Mouse (Mus musculus): ENCODE results near the gene Usp48. TPM values are rescaled to one million over a fixed set of nuclear protein-coding genes. Genes with fewer than 3 reads are reported as not detected.
A peak's percentile ranks its signal among the peaks of the same experiment; 100 is the strongest.

Usp48 gene
- total and polyA plus RNA-seq, 3 experiments: 28.5 to 77.8 (median 36.6) TPM

DNA sequence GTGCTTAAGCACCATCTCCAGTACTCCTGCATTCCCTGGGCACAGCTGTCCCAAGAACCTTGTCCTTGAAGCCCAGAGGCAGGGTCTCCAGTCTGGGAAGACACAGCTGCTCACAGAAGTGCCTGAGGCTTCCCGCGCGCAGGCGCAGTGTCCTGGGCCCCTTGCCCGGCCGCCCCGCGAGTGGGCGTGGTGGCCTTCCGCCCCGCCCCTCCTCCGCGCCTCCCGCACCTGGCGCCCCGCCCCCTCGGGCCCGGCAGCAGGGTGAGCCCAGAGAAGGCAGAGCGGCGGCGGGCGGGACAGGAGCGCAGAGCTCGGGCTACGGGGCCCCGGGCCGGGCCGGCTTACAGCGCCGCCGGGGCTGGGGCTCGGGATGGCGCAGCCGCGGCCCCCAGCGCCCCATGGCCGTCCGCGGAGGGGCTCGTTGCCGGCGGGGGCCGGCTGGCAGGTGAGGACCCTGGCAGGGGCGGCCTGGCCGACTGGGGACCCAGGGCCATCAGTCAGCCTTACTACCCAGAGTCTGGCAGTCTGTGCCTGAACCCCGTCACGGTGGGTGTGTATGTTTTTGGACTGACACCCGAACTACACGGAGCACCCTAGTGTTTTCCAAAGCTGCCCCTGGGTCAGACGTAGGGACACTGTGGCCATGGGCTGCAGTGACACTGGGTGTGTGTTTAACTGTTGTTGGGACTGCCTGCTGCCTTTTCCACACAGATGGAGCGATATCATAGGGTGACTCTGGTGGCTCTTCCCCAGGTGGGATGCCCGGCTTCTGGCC, 113.8 kb downstream of the Usp48 start:
- dilution Hi-C loops (cut with MboI; ENCODE audit: extremely low pct_ligation_motif_present, extremely low pct_unique_long_range_greater_than_20kb, low sequenced_read_pairs): no loop called here
- Histone ChIP-seq H3K4me1 (ENCODE audit: control insufficient read depth in 1 of 2, insufficient read depth in 2 of 2) (peaks cover 5% of the 10 kb centered on the region in 2 experiments; a peak in 3 of 4 replicates), H3K4me2 (ENCODE audit: insufficient read depth, low read depth, poor library complexity, severe bottlenecking) (peak overlapping the region; percentile 73), H3K27me3 (replicated peaks) (peaks cover 93% of the 10 kb centered on the region), H3K4me3 (replicated peaks in 1 of 3; ENCODE audit: low read depth in 2 of 3, low read length in 2 of 3, poor library complexity in 1 of 3) (peak overlapping the region in 1 of 3 experiments; percentile 17), H3K36me3 (replicated peaks in 1 of 2; ENCODE audit: control insufficient read depth in 1 of 2, insufficient read depth in 1 of 2, low read length in 1 of 2) (no peaks in the 10 kb centered on the region), H3K79me2 (replicated peaks; ENCODE audit: control insufficient read depth, extremely low read depth, insufficient read depth, poor library complexity, severe bottlenecking) (no peaks in the 10 kb centered on the region), H3K27ac (ENCODE audit: insufficient read depth, low read depth) (no peak overlapping the region), H3K9ac (ENCODE audit: insufficient read depth, low read depth) (no peak overlapping the region), H3K9me3 (replicated peaks; ENCODE audit: low read length) (no peaks in the 10 kb centered on the region)
- in situ Hi-C loops (cut with MboI; ENCODE audit: low pct_ligation_motif_present, low pct_unique_long_range_greater_than_20kb, low sequenced_read_pairs): no loop called here
- TF ChIP-seq MYC (IDR thresholded peaks at IDR 0.05; ENCODE audit: low read depth, low read length) (no peak), E2F4 (IDR thresholded peaks at IDR 0.05; ENCODE audit: insufficient replicate concordance, low read depth, low read length) (no peak), CHD1 (IDR thresholded peaks at IDR 0.05; ENCODE audit: low read depth, low read length) (no peak), RAD21 (IDR thresholded peaks at IDR 0.05; ENCODE audit: low read depth, low read length) (no peak), POLR2AphosphoS2 (IDR thresholded peaks at IDR 0.05; ENCODE audit: low read depth, low read length) (no peak), MAZ (IDR thresholded peaks at IDR 0.05; ENCODE audit: low read depth, low read length) (no peak), IRF4 (IDR thresholded peaks at IDR 0.05; ENCODE audit: low read depth, low read length) (no peak), USF2 (conservative IDR thresholded peaks at IDR 0.05; ENCODE audit: low read depth, low read length) (no peak), TBP (conservative IDR thresholded peaks at IDR 0.05; ENCODE audit: low read depth, low read length) (no peak), MXI1 (IDR thresholded peaks at IDR 0.05; ENCODE audit: low read depth, low read length) (no peak), HCFC1 (IDR thresholded peaks at IDR 0.05; ENCODE audit: low read depth, low read length) (no peak), NRF1 (IDR thresholded peaks at IDR 0.05; ENCODE audit: low read depth, low read length) (peak; percentile 95), ELF1 (IDR thresholded peaks at IDR 0.05; ENCODE audit: low read depth, low read length) (peak; percentile 30; the same call in 1 of the 2 replicates), NELFE (IDR thresholded peaks at IDR 0.05; ENCODE audit: low read depth, low read length) (no peak; the same call in 1 of the 2 replicates), BHLHE40 (IDR thresholded peaks at IDR 0.05; ENCODE audit: low read depth, low read length) (no peak), ZMIZ1 (IDR thresholded peaks at IDR 0.05; ENCODE audit: low read depth, low read length) (no peak), POLR2A (IDR thresholded peaks at IDR 0.05; ENCODE audit: low read depth, low read length) (peak; percentile 37; the same call in 1 of the 2 replicates), ETS1 (conservative IDR thresholded peaks at IDR 0.05; ENCODE audit: low read depth, low read length) (no peak), MAFK (IDR thresholded peaks at IDR 0.05; ENCODE audit: insufficient replicate concordance, low read length) (no peak), TCF12 (IDR thresholded peaks at IDR 0.05; ENCODE audit: low read depth, low read length) (peak; percentile 34; the same call in 1 of the 2 replicates), USF1 (IDR thresholded peaks at IDR 0.05; ENCODE audit: low read depth, low read length) (no peak), EP300 (IDR thresholded peaks at IDR 0.05; ENCODE audit: low read length) (no peak), ZC3H11A (IDR thresholded peaks at IDR 0.05; ENCODE audit: low read depth, low read length) (no peak), UBTF (IDR thresholded peaks at IDR 0.05; ENCODE audit: low read depth, low read length) (no peak), CHD2 (IDR thresholded peaks at IDR 0.05; ENCODE audit: low read length) (no peak)
- DNase-seq (ENCODE audit: extremely low read depth): peak; percentile 65

Other genes with a start within 250 kb of the Usp48 start
- gene Cdc42, start 236.0 kb upstream of the Usp48 start, total RNA-seq (2012; rRNA removed): 209 and 241 TPM in 2 replicates
- 594 and 605 TPM in 2 replicates for gene Cdc42, start 236.0 kb upstream of the Usp48 start, total RNA-seq (2014; rRNA removed)
- 367 and 378 TPM in 2 replicates for gene Cdc42, start 236.0 kb upstream of the Usp48 start, polyA plus RNA-seq (2012; ENCODE audit: insufficient read length, low read depth)
- gene Cela3a, start 184.0 kb upstream of the Usp48 start, total RNA-seq (2012; rRNA removed): not detected in 2 replicates
- gene Cela3a, start 184.0 kb upstream of the Usp48 start, total RNA-seq (2014; rRNA removed): not detected in 2 replicates
- not detected in 2 replicates for gene Cela3a, start 184.0 kb upstream of the Usp48 start, polyA plus RNA-seq (2012; ENCODE audit: insufficient read length, low read depth)
- not detected in 2 replicates for gene Cela3b, start 163.2 kb upstream of the Usp48 start, total RNA-seq (2012; rRNA removed)
- gene Cela3b, start 163.2 kb upstream of the Usp48 start, total RNA-seq (2014; rRNA removed): not detected in 2 replicates
- gene Cela3b, start 163.2 kb upstream of the Usp48 start, polyA plus RNA-seq (2012; ENCODE audit: insufficient read length, low read depth): not detected in 2 replicates
- not detected in 2 replicates for gene 1700013G24Rik, start 140.5 kb upstream of the Usp48 start, total RNA-seq (2012; rRNA removed)
- gene 1700013G24Rik, start 140.5 kb upstream of the Usp48 start, total RNA-seq (2014; rRNA removed): not detected in 2 replicates
- gene 1700013G24Rik, start 140.5 kb upstream of the Usp48 start, polyA plus RNA-seq (2012; ENCODE audit: insufficient read length, low read depth): not detected in 2 replicates
- gene Hspg2, start 125.0 kb upstream of the Usp48 start, total RNA-seq (2012; rRNA removed): 3.1 and 5.5 TPM in 2 replicates
- gene Hspg2, start 125.0 kb upstream of the Usp48 start, total RNA-seq (2014; rRNA removed): 0.82 and 1.3 TPM in 2 replicates
- gene Hspg2, start 125.0 kb upstream of the Usp48 start, polyA plus RNA-seq (2012; ENCODE audit: insufficient read length, low read depth): 10.7 and 14.0 TPM in 2 replicates
- gene Ldlrad2, start 19.2 kb upstream of the Usp48 start, total RNA-seq (2012; rRNA removed): not detected in 2 replicates
- not detected in 2 replicates for gene Ldlrad2, start 19.2 kb upstream of the Usp48 start, total RNA-seq (2014; rRNA removed)
- not detected in 2 replicates for gene Ldlrad2, start 19.2 kb upstream of the Usp48 start, polyA plus RNA-seq (2012; ENCODE audit: insufficient read length, low read depth)
- 5.1 and 5.8 TPM in 2 replicates for gene Rap1gap, start 71.0 kb downstream of the Usp48 start, total RNA-seq (2012; rRNA removed)
- gene Rap1gap, start 71.0 kb downstream of the Usp48 start, total RNA-seq (2014; rRNA removed): 2.4 and 3.0 TPM in 2 replicates
- gene Rap1gap, start 71.0 kb downstream of the Usp48 start, polyA plus RNA-seq (2012; ENCODE audit: insufficient read length, low read depth): 9.2 and 11.1 TPM in 2 replicates
- gene Alpl, start 202.6 kb downstream of the Usp48 start, total RNA-seq (2012; rRNA removed): 115 and 130 TPM in 2 replicates
- 62.9 and 65.7 TPM in 2 replicates for gene Alpl, start 202.6 kb downstream of the Usp48 start, total RNA-seq (2014; rRNA removed)
- 152 and 164 TPM in 2 replicates for gene Alpl, start 202.6 kb downstream of the Usp48 start, polyA plus RNA-seq (2012; ENCODE audit: insufficient read length, low read depth)